Comparison of ENCODE assay signal across 11 mouse cellular contexts in genomic region chr15:99112843-99113395, GRCm38 (mm10). TPM values are rescaled to one million over a fixed set of nuclear protein-coding genes. Genes with fewer than 3 reads are reported as not detected.
A peak's percentile ranks its signal among the peaks of the same experiment; 100 is the strongest.
DNase-seq lines count a peak whose midpoint lies in the region; ATAC-seq and TF ChIP-seq lines count a peak whose summit lies in the region.
"Had no signal": no experiment of that assay in that cellular context is flagged by ENCODE, and none has a peak within 500 bp of the region (broad histone marks: within the 10 kb centered on the region; RNA-seq: fewer than 3 reads in every experiment).

No protein-coding gene starts in this region.

- WGBS in forebrain, postnatal 0 days, result 72% methylated on average over 11 of the region's 11 CpGs
- WGBS in forebrain, embryonic 12.5 days, result 64% methylated on average over 11 of the region's 11 CpGs
- 63% methylated on average over 11 of the region's 11 CpGs for WGBS in liver, embryonic 11.5 days
- 57% methylated on average over 11 of the region's 11 CpGs for WGBS in embryonic facial prominence, embryonic 14.5 days
- WGBS in liver, postnatal 0 days (ENCODE audit: insufficient replicate concordance), result 68% methylated on average over 11 of the region's 11 CpGs

- no peak overlapping the region for H3K4me3 ChIP-seq in forebrain, postnatal 0 days (ENCODE audit: low read depth, low read length)
- H3K4me3 ChIP-seq in forebrain, embryonic 12.5 days (replicated peaks), result no peak overlapping the region
- peak overlapping the region; percentile 38 for H3K4me3 ChIP-seq in liver, embryonic 11.5 days (ENCODE audit: low read depth, low read length)
- no peak overlapping the region for H3K4me3 ChIP-seq in embryonic facial prominence, embryonic 14.5 days (ENCODE audit: low read depth, low read length)
- H3K4me3 ChIP-seq in liver, postnatal 0 days (ENCODE audit: low read depth, low read length), result no peak overlapping the region

- no peak overlapping the region for H3K9ac ChIP-seq in forebrain, postnatal 0 days
- H3K9ac ChIP-seq in forebrain, embryonic 12.5 days, result no peak overlapping the region
- no peak overlapping the region for H3K9ac ChIP-seq in liver, embryonic 11.5 days (ENCODE audit: low read depth, low read length)
- no peak overlapping the region for H3K9ac ChIP-seq in embryonic facial prominence, embryonic 14.5 days (ENCODE audit: low read depth, low read length)
- no peak overlapping the region for H3K9ac ChIP-seq in liver, postnatal 0 days (replicated peaks)

- ATAC-seq in forebrain, postnatal 0 days, result no peak
- no peak for ATAC-seq in forebrain, embryonic 12.5 days (ENCODE audit: low FRiP score)
- no peak for ATAC-seq in liver, embryonic 11.5 days (replicated peaks; ENCODE audit: low FRiP score)
- ATAC-seq in embryonic facial prominence, embryonic 14.5 days (ENCODE audit: low read depth), result no peak
- no peak for ATAC-seq in liver, postnatal 0 days

- H3K27ac ChIP-seq in forebrain, postnatal 0 days (ENCODE audit: low read depth, low read length), result no peak overlapping the region
- no peak overlapping the region for H3K27ac ChIP-seq in forebrain, embryonic 12.5 days
- H3K27ac ChIP-seq in liver, embryonic 11.5 days (ENCODE audit: low read depth, low read length), result no peak overlapping the region
- no peak overlapping the region for H3K27ac ChIP-seq in embryonic facial prominence, embryonic 14.5 days (replicated peaks; ENCODE audit: low read depth, low read length)
- H3K27ac ChIP-seq in liver, postnatal 0 days (ENCODE audit: low read depth), result no peak overlapping the region

- no peak for DNase-seq in forebrain, postnatal 0 days
- no peak for DNase-seq in liver, embryonic 11.5 days (ENCODE audit: low spot score)
- no peak for DNase-seq in liver
- no peak for DNase-seq in embryonic facial prominence, embryonic 14.5 days (ENCODE audit: low spot score)
- no peak for DNase-seq in liver, postnatal 0 days
- no peak for DNase-seq in layer of hippocampus, adult 9-11 months
- DNase-seq in adrenal gland, adult (ENCODE audit: inconsistent age in 2 of 2, low spot score in 1 of 2), result no peak
- DNase-seq: gastrocnemius, postnatal 36 days; kidney, postnatal 10 days had no signal

- H3K9me3 ChIP-seq in forebrain, postnatal 0 days (ENCODE audit: low read length), result no peaks in the 10 kb centered on the region
- no peaks in the 10 kb centered on the region for H3K9me3 ChIP-seq in forebrain, embryonic 12.5 days
- no peaks in the 10 kb centered on the region for H3K9me3 ChIP-seq in liver, embryonic 11.5 days (ENCODE audit: control insufficient read depth, low read length)
- H3K9me3 ChIP-seq in embryonic facial prominence, embryonic 14.5 days (ENCODE audit: control insufficient read depth, low read length), result no peaks in the 10 kb centered on the region
- H3K9me3 ChIP-seq in liver, postnatal 0 days (ENCODE audit: low read length), result no peaks in the 10 kb centered on the region

- no peaks in the 10 kb centered on the region for H3K27me3 ChIP-seq in forebrain, postnatal 0 days (ENCODE audit: insufficient read depth, low read length)
- H3K27me3 ChIP-seq in forebrain, embryonic 12.5 days, result 0 out of 2 replicates have a peak, but pooled peaks cover 3% of the 10 kb centered on the region
- no peaks in the 10 kb centered on the region for H3K27me3 ChIP-seq in liver, embryonic 11.5 days (replicated peaks; ENCODE audit: control insufficient read depth, insufficient read depth, low read length)
- H3K27me3 ChIP-seq in embryonic facial prominence, embryonic 14.5 days (replicated peaks; ENCODE audit: control insufficient read depth, insufficient read depth, low read length), result no peaks in the 10 kb centered on the region
- H3K27me3 ChIP-seq in liver, postnatal 0 days (ENCODE audit: insufficient read depth, low read length), result no peaks in the 10 kb centered on the region

- TF ChIP-seq CTCF in forebrain, postnatal 0 days (IDR thresholded peaks at IDR 0.05; ENCODE audit: low read depth), result no peak
- TF ChIP-seq CTCF in liver, postnatal 0 days (IDR thresholded peaks at IDR 0.05; ENCODE audit: low read depth), result no peak

- no peak for TF ChIP-seq EP300 in liver, postnatal 0 days (IDR thresholded peaks at IDR 0.05; ENCODE audit: low read depth)

- no peaks in the 10 kb centered on the region for H3K4me1 ChIP-seq in forebrain, postnatal 0 days (ENCODE audit: insufficient read depth)
- no peaks in the 10 kb centered on the region for H3K4me1 ChIP-seq in forebrain, embryonic 12.5 days
- peaks cover 10% of the 10 kb centered on the region for H3K4me1 ChIP-seq in liver, embryonic 11.5 days (replicated peaks; ENCODE audit: control insufficient read depth, insufficient read depth, low read length)
- H3K4me1 ChIP-seq in embryonic facial prominence, embryonic 14.5 days (ENCODE audit: control insufficient read depth, insufficient read depth, low read length), result no peaks in the 10 kb centered on the region
- peaks cover 3% of the 10 kb centered on the region; the same call in 1 of the 2 replicates for H3K4me1 ChIP-seq in liver, postnatal 0 days (ENCODE audit: insufficient read depth)

- 0 out of 2 replicates have a peak overlapping the region, but pooled peaks have one; percentile 6 for H3K4me2 ChIP-seq in forebrain, postnatal 0 days (ENCODE audit: low read depth)
- H3K4me2 ChIP-seq in forebrain, embryonic 12.5 days, result no peak overlapping the region
- peak overlapping the region; percentile 64 for H3K4me2 ChIP-seq in liver, embryonic 11.5 days
- peak overlapping the region; percentile 21 for H3K4me2 ChIP-seq in embryonic facial prominence, embryonic 14.5 days (ENCODE audit: low read depth, low read length)
- peak overlapping the region; percentile 36; the same call in 1 of the 2 replicates for H3K4me2 ChIP-seq in liver, postnatal 0 days (ENCODE audit: low read depth, low read length)

- H3K36me3 ChIP-seq in forebrain, postnatal 0 days (ENCODE audit: insufficient read depth), result no peaks in the 10 kb centered on the region
- no peaks in the 10 kb centered on the region for H3K36me3 ChIP-seq in forebrain, embryonic 12.5 days (replicated peaks)
- H3K36me3 ChIP-seq in liver, embryonic 11.5 days (ENCODE audit: control insufficient read depth, insufficient read depth, low read length), result no peaks in the 10 kb centered on the region
- no peaks in the 10 kb centered on the region for H3K36me3 ChIP-seq in embryonic facial prominence, embryonic 14.5 days (ENCODE audit: control insufficient read depth, insufficient read depth, low read length)
- H3K36me3 ChIP-seq in liver, postnatal 0 days (replicated peaks; ENCODE audit: insufficient read depth, low read length), result no peaks in the 10 kb centered on the region

RNA-seq across cellular contexts. Expression of gene Spats2, which starts 12.8 kb away (rescaled TPM):
- 28.9 and 29.6 TPM in 2 replicates for total RNA-seq in forebrain, postnatal 0 days (2014; rRNA removed)
- polyA plus RNA-seq in forebrain, postnatal 0 days (2015; fragmentation: Nextera tagmentation; extraction: Ambion mirVana), result 21.8 and 24.4 TPM in 2 replicates
- polyA plus RNA-seq in forebrain, embryonic 12.5 days (2016; fragmentation: Nextera tagmentation; extraction: Ambion mirVana), result 65.5 and 69.8 TPM in 2 replicates
- polyA plus RNA-seq in liver, embryonic 11.5 days (2014; fragmentation: Nextera tagmentation; extraction: Ambion mirVana), result 32.9 and 35.0 TPM in 2 replicates
- 35.5 and 38.9 TPM in 2 replicates for polyA plus RNA-seq in embryonic facial prominence, embryonic 14.5 days (2014; fragmentation: Nextera tagmentation; extraction: Ambion mirVana)
- polyA plus RNA-seq in liver, postnatal 0 days (2015; fragmentation: Nextera tagmentation; extraction: Ambion mirVana), result 4.0 and 4.7 TPM in 2 replicates

RNA-seq across cellular contexts. Expression of gene Dnajc22, which starts 19.9 kb away (rescaled TPM):
- total RNA-seq in forebrain, postnatal 0 days (2014; rRNA removed), result 0.38 and 0.71 TPM in 2 replicates
- polyA plus RNA-seq in forebrain, postnatal 0 days (2015; fragmentation: Nextera tagmentation; extraction: Ambion mirVana), result 0.15 and 0.51 TPM in 2 replicates
- polyA plus RNA-seq in forebrain, embryonic 12.5 days (2016; fragmentation: Nextera tagmentation; extraction: Ambion mirVana), result 0.76 and 1.0 TPM in 2 replicates
- polyA plus RNA-seq in liver, embryonic 11.5 days (2014; fragmentation: Nextera tagmentation; extraction: Ambion mirVana), result 17.1 and 19.8 TPM in 2 replicates
- 0.38 TPM in 1 of 2 replicates, not detected in the other for polyA plus RNA-seq in embryonic facial prominence, embryonic 14.5 days (2014; fragmentation: Nextera tagmentation; extraction: Ambion mirVana)
- 28.2 and 29.6 TPM in 2 replicates for polyA plus RNA-seq in liver, postnatal 0 days (2015; fragmentation: Nextera tagmentation; extraction: Ambion mirVana)

RNA-seq across cellular contexts. Expression of gene C1ql4, which starts 25.3 kb away (rescaled TPM):
- 0.23 and 0.48 TPM in 2 replicates for total RNA-seq in forebrain, postnatal 0 days (2014; rRNA removed)
- polyA plus RNA-seq in forebrain, postnatal 0 days (2015; fragmentation: Nextera tagmentation; extraction: Ambion mirVana), result 0.40 TPM in 1 of 2 replicates, not detected in the other
- 0.44 and 1.3 TPM in 2 replicates for polyA plus RNA-seq in forebrain, embryonic 12.5 days (2016; fragmentation: Nextera tagmentation; extraction: Ambion mirVana)
- 0.25 TPM in 1 of 2 replicates, not detected in the other for polyA plus RNA-seq in liver, embryonic 11.5 days (2014; fragmentation: Nextera tagmentation; extraction: Ambion mirVana)
- 0.11 and 0.13 TPM in 2 replicates for polyA plus RNA-seq in embryonic facial prominence, embryonic 14.5 days (2014; fragmentation: Nextera tagmentation; extraction: Ambion mirVana)
- 0.12 TPM in 1 of 2 replicates, not detected in the other for polyA plus RNA-seq in liver, postnatal 0 days (2015; fragmentation: Nextera tagmentation; extraction: Ambion mirVana)
- total RNA-seq: gastrocnemius, postnatal 36 days; liver, adult 2 months had no signal

RNA-seq across cellular contexts. Expression of gene Troap, which starts 38.5 kb away (rescaled TPM):
- total RNA-seq in forebrain, postnatal 0 days (2014; rRNA removed), result 1.5 and 3.9 TPM in 2 replicates
- 2.7 and 3.1 TPM in 2 replicates for polyA plus RNA-seq in forebrain, postnatal 0 days (2015; fragmentation: Nextera tagmentation; extraction: Ambion mirVana)
- polyA plus RNA-seq in forebrain, embryonic 12.5 days (2016; fragmentation: Nextera tagmentation; extraction: Ambion mirVana), result 41.6 and 48.3 TPM in 2 replicates
- 26.5 and 27.8 TPM in 2 replicates for polyA plus RNA-seq in liver, embryonic 11.5 days (2014; fragmentation: Nextera tagmentation; extraction: Ambion mirVana)
- polyA plus RNA-seq in embryonic facial prominence, embryonic 14.5 days (2014; fragmentation: Nextera tagmentation; extraction: Ambion mirVana), result 15.3 and 24.4 TPM in 2 replicates
- 5.6 and 6.7 TPM in 2 replicates for polyA plus RNA-seq in liver, postnatal 0 days (2015; fragmentation: Nextera tagmentation; extraction: Ambion mirVana)
- total RNA-seq: liver, adult 2 months had no signal
- polyA plus RNA-seq: liver, adult 2 months had no signal

RNA-seq across cellular contexts. Expression of gene Prph, which starts 57.9 kb away (rescaled TPM):
- total RNA-seq in forebrain, postnatal 0 days (2014; rRNA removed), result 1.7 and 2.3 TPM in 2 replicates
- polyA plus RNA-seq in forebrain, postnatal 0 days (2015; fragmentation: Nextera tagmentation; extraction: Ambion mirVana), result 2.3 and 2.4 TPM in 2 replicates
- 0.73 and 1.4 TPM in 2 replicates for polyA plus RNA-seq in forebrain, embryonic 12.5 days (2016; fragmentation: Nextera tagmentation; extraction: Ambion mirVana)
- polyA plus RNA-seq in liver, embryonic 11.5 days (2014; fragmentation: Nextera tagmentation; extraction: Ambion mirVana), result 0.36 and 0.90 TPM in 2 replicates
- 66.3 and 71.0 TPM in 2 replicates for polyA plus RNA-seq in embryonic facial prominence, embryonic 14.5 days (2014; fragmentation: Nextera tagmentation; extraction: Ambion mirVana)
- 0.53 and 0.85 TPM in 2 replicates for polyA plus RNA-seq in liver, postnatal 0 days (2015; fragmentation: Nextera tagmentation; extraction: Ambion mirVana)
